Mouse (Mus musculus) heart, adult 2 months (tissue): ENCODE data around the gene Sap30l. TPM values are rescaled to one million over a fixed set of nuclear protein-coding genes. Genes with fewer than 3 reads are reported as not detected.
"Not testable (repeated sequence)": the region's sequence is repeated elsewhere in the genome, so short reads cannot be mapped to it uniquely, and the experiment has no call there.

Experiments used
- DNase-seq, 2 experiments: peaks; one replicate each; pipeline ENCODE4 v3.0.0; 2021
- H3K27ac ChIP-seq: fragments of 200-600 bp; 2 replicates; pipeline ENCODE4 v1.8.1; 2022
- H3K27me3 ChIP-seq: fragments of 200-500 bp; 2 replicates; pipeline ENCODE4 v1.6.1; 2012; ENCODE audit warnings: mild to moderate bottlenecking, low read length, inconsistent platforms, mixed read lengths; ENCODE audit not compliant: control insufficient read depth, insufficient read depth
- H3K36me3 ChIP-seq: fragments of 200-500 bp; 2 replicates; pipeline ENCODE4 v1.6.1; 2012; ENCODE audit warnings: low read length, inconsistent platforms; ENCODE audit not compliant: control insufficient read depth, insufficient read depth
- H3K4me1 ChIP-seq: fragments of 200-500 bp; 2 replicates; pipeline ENCODE4 v1.6.1; 2011; ENCODE audit warnings: low read length; ENCODE audit not compliant: control insufficient read depth, insufficient read depth
- H3K4me3 ChIP-seq: fragments of 200-600 bp; 2 replicates; pipeline ENCODE4 v1.8.1; 2022
- H3K79me2 ChIP-seq: fragments of 200-500 bp; replicated peaks from 2 replicates; pipeline ENCODE4 v1.6.1; 2012; ENCODE audit warnings: mild to moderate bottlenecking, inconsistent platforms, low read length, moderate library complexity, mixed read lengths; ENCODE audit not compliant: control insufficient read depth, insufficient read depth
- H3K9ac ChIP-seq: fragments of 200-500 bp; 2 replicates; pipeline ENCODE4 v1.6.1; 2012; ENCODE audit warnings: low read depth, mild to moderate bottlenecking, control low read depth, inconsistent platforms, low read length, mixed read lengths
- CTCF ChIP-seq: fragments of 200-600 bp; IDR thresholded peaks from 2 replicates; pipeline ENCODE4 v1.8.1; 2022; ENCODE audit warnings: antibody characterized with exemption, mild to moderate bottlenecking, moderate library complexity
- EP300 ChIP-seq: fragments of 200-500 bp; IDR thresholded peaks from 2 replicates; pipeline ENCODE4 v1.6.1; 2011; ENCODE audit warnings: low read depth, low read length, control low read depth; ENCODE audit not compliant: insufficient read depth
- POLR2A ChIP-seq: fragments of 200-500 bp; IDR thresholded peaks from 2 replicates; pipeline ENCODE4 v1.6.1; 2011; ENCODE audit warnings: mild to moderate bottlenecking, low read depth, low read length, control low read depth; ENCODE audit not compliant: insufficient read depth
- WGBS: fragments of 180-500 bp; shearing (Covaris S2); methylation state at CpG from one replicate; pipeline ENCODE4 v1.1.7; 2018; 5-methylcytosine and 5-hydroxymethylcytosine counted together
- intact Hi-C: fragments of 180-260 bp; cut with DNase I; formaldehyde crosslinking; loops from one replicate; pipeline ENCODE4 v1.15.1; 2025
- polyA plus RNA-seq: library from polyadenylated mRNA; depleted of rRNA; stranded (reverse); fragments of >200 nt; gene quantifications from 2 replicates; pipeline ENCODE4 v1.2.3, GENCODE M21; 2012
- total RNA-seq, 2 experiments: library from RNA; stranded (reverse); gene quantifications; 2 replicates each; pipeline ENCODE4 v1.2.3; 2021

Sap30l gene
- total and polyA plus RNA-seq, 3 experiments, result 21.2 to 49.2 (median 43.2) TPM

DNA sequence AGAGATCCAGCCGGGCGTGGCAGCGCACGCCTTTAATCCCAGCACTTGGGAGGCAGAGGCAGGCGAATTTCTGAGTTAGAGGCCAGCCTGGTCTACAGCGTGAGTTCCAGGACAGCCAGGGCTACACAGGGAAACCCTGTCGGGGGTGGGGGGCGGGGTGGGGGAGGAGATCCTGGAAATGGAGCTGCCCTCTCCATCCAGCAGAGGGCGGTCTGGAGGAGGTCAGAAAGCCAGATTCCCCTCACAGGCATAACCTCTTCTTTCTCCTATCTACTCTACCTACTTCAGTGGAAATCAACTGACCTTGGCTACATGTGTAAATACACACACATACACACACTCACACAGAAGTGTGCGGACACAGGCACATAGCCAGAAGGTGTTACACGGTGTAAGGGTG lies 23.8 kb downstream of the Sap30l start:
- peaks cover 25% of the 10 kb centered on the region for H3K27me3 ChIP-seq
- H3K79me2 ChIP-seq, H3K27ac ChIP-seq, H3K4me3 ChIP-seq, DNase-seq, H3K9ac ChIP-seq, intact Hi-C loops, H3K4me1 ChIP-seq, H3K36me3 ChIP-seq: not testable (repeated sequence)
- 66% methylated on average over 11 of the region's 11 CpGs for WGBS
- peak; percentile 24 for TF ChIP-seq CTCF

DNA sequence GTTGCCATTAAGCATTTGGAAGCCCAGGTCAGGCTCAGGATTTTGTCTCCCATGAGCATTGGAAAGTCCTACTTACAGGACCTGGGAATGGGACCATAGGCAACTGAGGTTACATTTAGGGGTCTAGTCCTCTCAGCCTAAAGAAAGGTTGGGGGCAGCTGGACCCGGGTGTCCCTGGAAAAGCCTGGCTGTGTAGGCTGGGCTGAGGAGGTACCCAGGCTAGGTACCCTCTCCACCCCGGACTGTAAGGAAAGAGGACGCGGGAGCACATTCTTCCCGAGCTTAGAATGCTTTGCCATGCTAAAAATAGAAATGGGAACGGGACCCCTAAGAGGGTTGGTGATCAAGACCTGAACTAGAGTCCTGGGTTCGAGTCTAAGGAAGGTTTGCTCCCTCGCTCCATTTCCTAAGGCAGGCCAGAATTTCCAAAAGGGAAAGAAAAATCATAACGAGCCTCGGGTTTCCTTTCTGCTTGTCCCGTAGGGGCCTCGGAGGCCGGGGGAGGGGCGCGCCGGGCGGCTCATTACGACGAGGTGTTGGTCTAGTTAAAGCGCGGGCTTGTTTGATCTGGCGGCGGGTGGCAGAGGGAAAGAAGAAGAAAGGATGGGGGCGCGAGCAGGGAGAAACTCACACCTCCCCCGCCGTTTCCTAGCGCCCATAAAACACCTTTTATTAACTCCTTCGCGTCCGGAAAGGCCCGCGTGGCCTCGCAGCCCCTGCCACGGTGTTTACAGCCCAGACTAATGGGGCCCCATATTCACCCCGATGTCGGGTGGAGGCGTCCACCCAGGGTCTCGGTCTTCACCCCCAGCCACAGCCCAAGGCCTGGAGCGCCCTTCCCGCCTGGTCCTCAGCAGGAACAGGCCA lies 25.8 kb downstream of the Sap30l start:
- no peak overlapping the region for H3K27ac ChIP-seq
- H3K36me3 ChIP-seq, result no peaks in the 10 kb centered on the region
- no peak for TF ChIP-seq POLR2A
- no peak for TF ChIP-seq EP300
- no peak for TF ChIP-seq CTCF
- peaks cover 4% of the 10 kb centered on the region for H3K4me1 ChIP-seq
- DNase-seq, result no peak
- WGBS, result 5% methylated on average over 39 of the region's 41 CpGs
- intact Hi-C loops, result no loop called here
- H3K79me2 ChIP-seq, result no peaks in the 10 kb centered on the region
- H3K27me3 ChIP-seq, result peaks cover 33% of the 10 kb centered on the region
- peak overlapping the region; percentile 46 for H3K9ac ChIP-seq
- peak overlapping the region; percentile 20 for H3K4me3 ChIP-seq

DNA sequence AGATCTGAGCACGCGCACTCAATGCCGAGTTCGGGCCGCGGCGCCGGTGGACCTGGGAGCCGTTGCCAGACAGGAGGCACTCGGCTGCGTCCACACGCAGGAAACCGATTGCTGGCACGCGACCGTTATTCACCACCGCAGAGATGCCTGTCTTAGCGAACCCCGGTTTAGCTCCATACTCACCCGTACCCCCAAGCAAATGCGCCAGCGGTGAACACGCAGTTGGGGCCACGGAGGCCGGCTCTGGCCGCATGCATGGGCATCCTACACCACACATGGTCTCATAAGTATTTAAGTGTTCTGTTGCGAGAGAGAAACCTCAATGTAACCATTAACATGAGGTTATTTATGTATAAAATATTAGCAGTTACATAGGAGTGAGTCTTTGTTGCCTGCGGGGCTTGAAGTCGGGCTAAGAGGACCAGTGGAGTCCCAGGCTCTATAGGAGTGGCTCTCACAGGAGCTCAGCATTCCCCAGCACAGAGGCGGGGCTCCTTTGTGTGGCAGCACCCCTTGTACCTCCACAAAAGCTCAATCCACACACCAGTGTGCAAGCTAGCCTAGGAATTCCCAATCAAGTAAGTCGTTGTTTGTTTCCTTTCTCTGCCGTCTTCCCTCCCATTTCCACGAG lies 26.6 kb downstream of the Sap30l start:
- no peak overlapping the region for H3K27ac ChIP-seq
- H3K4me1 ChIP-seq, result peaks cover 4% of the 10 kb centered on the region
- intact Hi-C loops, result no loop called here
- 7% methylated on average over 33 of the region's 33 CpGs for WGBS
- DNase-seq, result peak; percentile 21 to 38
- H3K4me3 ChIP-seq, result peak overlapping the region; percentile 20
- no peak for TF ChIP-seq CTCF
- no peak for TF ChIP-seq POLR2A
- no peak for TF ChIP-seq EP300
- peaks cover 37% of the 10 kb centered on the region for H3K27me3 ChIP-seq
- peak overlapping the region; percentile 46 for H3K9ac ChIP-seq
- no peaks in the 10 kb centered on the region for H3K36me3 ChIP-seq
- H3K79me2 ChIP-seq, result no peaks in the 10 kb centered on the region

DNA sequence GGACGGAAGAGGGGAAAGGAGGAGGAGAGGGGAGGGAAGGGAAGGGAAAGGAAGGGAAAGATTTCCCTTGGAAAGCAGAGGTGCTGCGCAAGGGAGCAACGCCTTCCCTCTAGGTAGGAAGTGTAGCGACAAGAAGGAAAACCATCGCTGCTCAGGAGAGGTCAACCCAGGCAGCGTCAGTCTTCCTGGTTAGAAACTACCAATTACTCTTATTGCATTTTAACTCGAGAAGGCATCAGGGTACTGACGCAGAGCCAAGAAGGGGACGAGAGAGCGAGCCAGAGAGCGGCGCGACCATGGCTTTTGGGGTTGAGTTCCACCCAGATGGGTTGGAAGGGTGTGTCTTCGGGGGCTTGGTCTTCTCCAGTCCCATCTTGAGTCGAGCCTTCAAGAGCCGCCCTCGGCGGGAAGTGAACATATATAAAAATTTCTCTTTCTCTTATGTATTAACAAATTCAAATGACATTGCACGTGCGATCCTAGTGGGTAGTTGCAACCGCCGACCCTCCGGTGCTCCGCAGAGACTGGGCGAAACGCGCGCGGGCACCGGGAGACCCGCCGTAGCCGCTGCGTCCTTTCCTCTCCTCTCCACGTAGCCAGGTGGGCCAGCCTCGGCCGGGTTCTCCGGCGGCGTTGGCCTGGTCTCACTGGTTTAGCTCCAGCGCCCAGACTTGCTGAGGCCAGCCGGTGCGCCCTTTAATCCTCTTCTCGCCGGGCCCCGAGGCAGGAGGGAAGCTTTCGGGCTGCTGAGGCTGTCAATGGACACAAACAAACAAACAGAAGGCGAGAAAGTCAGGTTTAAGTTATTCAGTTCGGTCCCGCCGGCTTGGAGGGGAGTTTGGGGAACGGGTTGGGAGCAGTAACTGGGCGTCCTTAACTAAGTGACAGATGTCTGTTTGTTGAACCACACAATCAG lies 27.8 kb downstream of the Sap30l start:
- intact Hi-C loops, result no loop called here
- 22% methylated on average over 53 of the region's 53 CpGs for WGBS
- H3K4me1 ChIP-seq, result peaks cover 4% of the 10 kb centered on the region
- H3K79me2 ChIP-seq, result no peaks in the 10 kb centered on the region
- no peaks in the 10 kb centered on the region for H3K36me3 ChIP-seq
- H3K9ac ChIP-seq, result no peak overlapping the region
- no peak overlapping the region for H3K27ac ChIP-seq
- no peak overlapping the region for H3K4me3 ChIP-seq
- no peak for DNase-seq
- peaks cover 43% of the 10 kb centered on the region for H3K27me3 ChIP-seq
- TF ChIP-seq CTCF (no peak), EP300 (no peak), POLR2A (no peak)

- Histone ChIP-seq H3K4me1 (peaks cover 4% of the 10 kb centered on the region), H3K36me3 (no peaks in the 10 kb centered on the region), H3K9ac (no peak overlapping the region), H3K27me3 (peaks cover 44% of the 10 kb centered on the region), H3K79me2 (no peaks in the 10 kb centered on the region), H3K27ac (no peak overlapping the region), H3K4me3 (no peak overlapping the region)
- no peak for DNase-seq
- intact Hi-C loops, result no loop called here
- WGBS, result 71% methylated on average over 17 of the region's 17 CpGs
- no peak for TF ChIP-seq EP300
- no peak for TF ChIP-seq POLR2A
- no peak for TF ChIP-seq CTCF
These were observed 28.7 kb downstream of the Sap30l start for GRCm38 (mm10) chr11:57829871-57830775.
